Mouse (Mus musculus): ENCODE measurements around the gene Fbf1.

Fbf1 gene

GRCm38 (mm10) chr11:116167884-116168439 is at the start of gene Fbf1:
Gene Fbf1, minus strand, starts transcription at chr11:116168166.
- DNase-seq (ENCODE audit: low read depth in 2 of 2, low spot score in 2 of 2): peak; percentile 74 to 82

GRCm38 (mm10) chr11:116216549-116216948 is 48.6 kb upstream of the Fbf1 start:
- DNase-seq (ENCODE audit: low read depth in 2 of 2, low spot score in 2 of 2): no peak

GRCm38 (mm10) chr11:116215991-116216390 is 48.0 kb upstream of the Fbf1 start:
- no peak for DNase-seq (ENCODE audit: low read depth in 2 of 2, low spot score in 2 of 2)

GRCm38 (mm10) chr11:116215181-116215580 is 47.2 kb upstream of the Fbf1 start:
- no peak for DNase-seq (ENCODE audit: low read depth in 2 of 2, low spot score in 2 of 2)

GRCm38 (mm10) chr11:116213877-116214510 is 46.0 kb upstream of the Fbf1 start:
- DNase-seq (ENCODE audit: low read depth in 2 of 2, low spot score in 2 of 2): no peak

- no peak for DNase-seq (ENCODE audit: low read depth in 2 of 2, low spot score in 2 of 2)
These were observed 44.9 kb upstream of the Fbf1 start for GRCm38 (mm10) chr11:116212847-116213246.

GRCm38 (mm10) chr11:116210696-116211095 is 42.7 kb upstream of the Fbf1 start:
- no peak for DNase-seq (ENCODE audit: low read depth in 2 of 2, low spot score in 2 of 2)

- DNase-seq (ENCODE audit: low read depth in 2 of 2, low spot score in 2 of 2): no peak
These were observed 41.3 kb upstream of the Fbf1 start for GRCm38 (mm10) chr11:116209257-116209656.

- DNase-seq (ENCODE audit: low read depth in 2 of 2, low spot score in 2 of 2): no peak
These were observed 40.7 kb upstream of the Fbf1 start for GRCm38 (mm10) chr11:116208660-116209059.

GRCm38 (mm10) chr11:116206678-116207077 is 38.7 kb upstream of the Fbf1 start:
- no peak for DNase-seq (ENCODE audit: low read depth in 2 of 2, low spot score in 2 of 2)

GRCm38 (mm10) chr11:116203150-116203549 is 35.2 kb upstream of the Fbf1 start:
- no peak for DNase-seq (ENCODE audit: low read depth in 2 of 2, low spot score in 2 of 2)

- no peak for DNase-seq (ENCODE audit: low read depth in 2 of 2, low spot score in 2 of 2)
These were observed 33.2 kb upstream of the Fbf1 start for GRCm38 (mm10) chr11:116201151-116201550.

GRCm38 (mm10) chr11:116198639-116199531 is 30.9 kb upstream of the Fbf1 start, which contains the start of the genes Ten1 and Acox1:
Gene Ten1, plus strand, starts transcription at chr11:116198855.
Gene Acox1, minus strand, starts transcription at chr11:116199045.
- peak; percentile 76 to 89 for DNase-seq (ENCODE audit: low read depth in 2 of 2, low spot score in 2 of 2)

GRCm38 (mm10) chr11:116198132-116198531 is 30.2 kb upstream of the Fbf1 start:
- peak in 1 of 2 experiments; percentile 7 for DNase-seq (ENCODE audit: low read depth in 2 of 2, low spot score in 2 of 2)

GRCm38 (mm10) chr11:116197584-116197906 is 29.6 kb upstream of the Fbf1 start:
- no peak for DNase-seq (ENCODE audit: low read depth in 2 of 2, low spot score in 2 of 2)

GRCm38 (mm10) chr11:116196866-116197583 is 29.1 kb upstream of the Fbf1 start:
- DNase-seq (ENCODE audit: low read depth in 2 of 2, low spot score in 2 of 2): no peak

- DNase-seq (ENCODE audit: low read depth in 2 of 2, low spot score in 2 of 2): no peak
These were observed 28.4 kb upstream of the Fbf1 start for GRCm38 (mm10) chr11:116196336-116196735.

- DNase-seq (ENCODE audit: low read depth in 2 of 2, low spot score in 2 of 2): no peak
These were observed 27.3 kb upstream of the Fbf1 start for GRCm38 (mm10) chr11:116195252-116195651.

GRCm38 (mm10) chr11:116194619-116195018 is 26.7 kb upstream of the Fbf1 start:
- DNase-seq (ENCODE audit: low read depth in 2 of 2, low spot score in 2 of 2): no peak

GRCm38 (mm10) chr11:116187226-116187930 is 19.4 kb upstream of the Fbf1 start:
- no peak for DNase-seq (ENCODE audit: low read depth in 2 of 2, low spot score in 2 of 2)

GRCm38 (mm10) chr11:116186360-116186759 is 18.4 kb upstream of the Fbf1 start:
- DNase-seq (ENCODE audit: low read depth in 2 of 2, low spot score in 2 of 2): no peak
